Mouse (Mus musculus) limb, embryonic 14.5 days (tissue): ENCODE data around the gene Tceal5. TPM values are rescaled to one million over a fixed set of nuclear protein-coding genes. Genes with fewer than 3 reads are reported as not detected.

Experiments
- ATAC-seq: fragments of 200-750 bp; cut with Nextera tagmentation; 2 replicates; pipeline ENCODE4 v1.8.0; 2017; ENCODE audit warnings: low read depth, moderate number of reproducible peaks, moderate TSS enrichment; ENCODE audit not compliant: low FRiP score
- DNase-seq: peaks from one replicate; pipeline ENCODE4 v3.0.0-alpha.2; 2015; ENCODE audit warnings: low spot score
- H3K27ac ChIP-seq: fragments of 300-500 bp; sonication (generic); replicated peaks from 2 replicates; pipeline ENCODE4 v1.5.1; 2014; ENCODE audit warnings: low read depth, mild to moderate bottlenecking, low read length, moderate library complexity, mixed read lengths
- H3K27me3 ChIP-seq: fragments of 300-500 bp; sonication (generic); 2 replicates; pipeline ENCODE4 v1.6.1; 2014; ENCODE audit warnings: low read length, mixed read lengths; ENCODE audit not compliant: control insufficient read depth, insufficient read depth
- H3K36me3 ChIP-seq: fragments of 300-500 bp; sonication (generic); 2 replicates; pipeline ENCODE4 v1.6.1; 2014; ENCODE audit warnings: mild to moderate bottlenecking, low read length, moderate library complexity, mixed read lengths; ENCODE audit not compliant: control insufficient read depth, insufficient read depth
- H3K4me1 ChIP-seq: fragments of 300-500 bp; sonication (generic); 2 replicates; pipeline ENCODE4 v1.6.1; 2014; ENCODE audit warnings: antibody characterized with exemption, low read length, mixed read lengths; ENCODE audit not compliant: control insufficient read depth, insufficient read depth
- H3K4me2 ChIP-seq: fragments of 300-500 bp; sonication (generic); replicated peaks from 2 replicates; pipeline ENCODE4 v1.6.1; 2014; ENCODE audit warnings: low read depth, mild to moderate bottlenecking, low read length, moderate library complexity; ENCODE audit not compliant: severe bottlenecking
- H3K4me3 ChIP-seq: fragments of 300-500 bp; sonication (generic); replicated peaks from 2 replicates; pipeline ENCODE4 v1.5.1; 2014; ENCODE audit warnings: low read length
- H3K9ac ChIP-seq: fragments of 300-500 bp; sonication (generic); 2 replicates; pipeline ENCODE4 v1.6.1; 2014; ENCODE audit warnings: mild to moderate bottlenecking, low read depth, low read length, moderate library complexity; ENCODE audit not compliant: severe bottlenecking
- H3K9me3 ChIP-seq: fragments of 300-500 bp; sonication (generic); 2 replicates; pipeline ENCODE4 v1.6.1; 2016; ENCODE audit warnings: low read length; ENCODE audit not compliant: control insufficient read depth
- POLR2A ChIP-seq: fragments of 200-500 bp; IDR thresholded peaks from 2 replicates; pipeline ENCODE4 v1.8.0; 2012; ENCODE audit warnings: inconsistent platforms, mild to moderate bottlenecking, moderate library complexity, borderline replicate concordance; ENCODE audit not compliant: insufficient read depth, insufficient read length; ENCODE audit errors: extremely low read depth
- WGBS: fragments of 180-500 bp; shearing (Covaris S2); extraction: QIAGEN DNeasy Blood & Tissue Kit; methylation state at CpG from one replicate; pipeline ENCODE4 v1.1.7; 2014; 5-methylcytosine and 5-hydroxymethylcytosine counted together
- polyA plus RNA-seq, 2 experiments: library from polyadenylated mRNA; depleted of rRNA in 1 of 2; stranded (reverse) in 1 of 2; unstranded in 1 of 2; fragments of >200 nt; fragmentation: Nextera tagmentation in 1 of 2; extraction: Ambion mirVana in 1 of 2; gene quantifications; 2 replicates each; pipeline versions ENCODE4 v1.2.1 to v1.2.3; 2012 to 2014

Gene Tceal5
- polyA plus RNA-seq, 2 experiments = 5.6 to 25.8 TPM

DNA sequence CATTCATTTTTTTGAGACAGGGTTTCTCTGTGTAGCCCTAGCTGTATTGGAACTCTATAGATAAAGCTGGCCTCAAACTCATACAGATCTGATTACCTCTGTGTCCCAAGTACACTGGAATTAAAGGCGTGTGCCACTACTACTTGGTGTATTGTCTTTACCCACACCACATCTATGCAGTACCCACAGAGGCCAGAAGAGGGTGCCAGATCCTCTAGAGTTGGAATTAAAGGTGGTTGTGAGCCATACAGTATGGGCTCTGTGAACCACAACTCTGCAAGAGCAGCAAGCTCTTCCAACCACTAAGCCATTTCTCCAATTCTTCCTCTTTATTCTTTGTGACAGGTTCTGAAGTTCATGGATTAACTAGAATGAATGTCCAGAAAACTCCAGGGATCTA, 6.8 kb downstream of the Tceal5 start:
- Histone ChIP-seq H3K4me1 (no peaks in the 10 kb centered on the region), H3K36me3 (no peaks in the 10 kb centered on the region), H3K9me3 (no peaks in the 10 kb centered on the region), H3K27ac (no peak overlapping the region), H3K4me3 (no peak overlapping the region), H3K4me2 (no peak overlapping the region), H3K9ac (no peak overlapping the region), H3K27me3 (no peaks in the 10 kb centered on the region)
- 50% methylated on average over 1 of the region's 1 CpGs for WGBS
- ATAC-seq (no peak), DNase-seq (no peak)
- TF ChIP-seq POLR2A = no peak

DNA sequence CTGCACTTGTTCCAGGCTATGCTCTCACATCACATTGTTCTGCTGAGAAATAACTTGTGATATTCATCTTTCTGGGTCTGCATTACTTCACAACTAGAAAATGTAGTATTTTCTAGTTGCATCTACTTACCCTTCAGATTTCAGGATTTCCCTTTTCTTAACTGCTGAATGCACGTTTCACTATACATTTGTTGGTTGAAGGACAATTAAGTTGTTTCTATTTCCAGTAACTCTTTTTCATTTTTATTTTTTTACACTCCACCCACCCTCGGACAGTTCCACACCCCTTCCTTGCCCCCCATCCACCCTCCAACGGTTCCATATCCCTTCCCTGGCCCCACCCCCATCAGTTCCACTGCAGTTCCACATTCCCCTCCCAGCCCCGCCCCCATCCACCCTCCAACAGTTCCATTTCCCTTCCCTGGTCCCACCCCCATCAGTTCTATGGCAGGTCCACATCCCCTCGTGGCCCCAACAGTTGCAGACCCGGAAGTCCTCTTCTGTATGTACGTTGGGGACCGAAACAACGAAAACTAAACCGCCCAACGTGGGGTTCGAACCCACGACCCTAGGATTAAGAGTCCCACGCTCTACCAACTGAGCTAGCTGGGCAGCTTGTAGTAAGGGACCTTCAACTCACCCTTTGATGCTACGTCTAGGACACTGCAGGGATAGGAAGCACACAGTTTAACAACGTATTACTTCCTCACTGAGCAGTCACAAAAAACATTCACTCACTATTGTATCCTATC, 8.3 kb downstream of the Tceal5 start:
- Histone ChIP-seq H3K27ac (no peak overlapping the region), H3K9ac (no peak overlapping the region), H3K27me3 (no peaks in the 10 kb centered on the region), H3K4me1 (no peaks in the 10 kb centered on the region), H3K9me3 (no peaks in the 10 kb centered on the region), H3K36me3 (no peaks in the 10 kb centered on the region), H3K4me3 (no peak overlapping the region), H3K4me2 (no peak overlapping the region)
- TF ChIP-seq POLR2A = no peak
- ATAC-seq = no peak
- 76% methylated on average over 16 of the region's 16 CpGs for WGBS
- DNase-seq = no peak

GRCm38 (mm10) chrX:136183107-136183506, 20.6 kb downstream of the Tceal5 start:
- Histone ChIP-seq H3K4me3 (no peak overlapping the region), H3K4me1 (no peaks in the 10 kb centered on the region), H3K4me2 (no peak overlapping the region), H3K27ac (no peak overlapping the region), H3K9ac (no peak overlapping the region), H3K9me3 (no peaks in the 10 kb centered on the region), H3K36me3 (no peaks in the 10 kb centered on the region), H3K27me3 (no peaks in the 10 kb centered on the region)
- TF ChIP-seq POLR2A = no peak
- DNase-seq (no peak), ATAC-seq (no peak)
- WGBS = 85% methylated on average over 1 of the region's 1 CpGs

GRCm38 (mm10) chrX:136180897-136181553, 22.7 kb downstream of the Tceal5 start:
- Histone ChIP-seq H3K36me3 (no peaks in the 10 kb centered on the region), H3K4me1 (no peaks in the 10 kb centered on the region), H3K9ac (no peak overlapping the region), H3K4me2 (no peak overlapping the region), H3K27me3 (no peaks in the 10 kb centered on the region), H3K9me3 (no peaks in the 10 kb centered on the region), H3K4me3 (no peak overlapping the region), H3K27ac (no peak overlapping the region)
- no peak for ATAC-seq
- no peak for TF ChIP-seq POLR2A
- DNase-seq = no peak
- 23% methylated on average over 11 of the region's 11 CpGs for WGBS

DNA sequence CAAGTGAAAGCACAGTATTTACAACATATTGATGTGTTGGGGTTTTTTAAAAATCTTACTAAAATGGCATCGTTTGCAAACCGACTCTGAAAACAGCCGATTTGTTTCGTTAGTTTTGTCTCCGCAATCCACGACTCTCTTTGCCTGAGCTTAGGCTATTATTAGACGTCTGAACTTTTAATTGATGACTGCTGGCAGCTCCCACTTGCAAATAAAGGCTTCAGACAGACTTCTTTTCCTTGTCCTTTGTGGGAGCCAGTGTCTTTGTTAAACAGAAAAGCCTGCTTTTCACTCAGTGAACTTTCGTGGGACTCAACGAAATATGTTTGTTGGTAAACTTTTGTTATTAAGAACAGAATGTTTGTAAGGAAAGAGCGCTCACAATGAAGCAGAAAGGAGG, 30.9 kb downstream of the Tceal5 start:
- H3K27ac ChIP-seq = peak overlapping the region; percentile 67; the same call in 1 of the 2 replicates
- DNase-seq = peak; percentile 9
- peak overlapping the region; percentile 55 for H3K4me3 ChIP-seq
- H3K9ac ChIP-seq = peak overlapping the region; percentile 43; the same call in 1 of the 2 replicates
- H3K9me3 ChIP-seq = no peaks in the 10 kb centered on the region
- no peaks in the 10 kb centered on the region for H3K27me3 ChIP-seq
- 32% methylated on average over 10 of the region's 10 CpGs for WGBS
- no peak for ATAC-seq
- no peak for TF ChIP-seq POLR2A
- peaks cover 8% of the 10 kb centered on the region; the same call in 1 of the 2 replicates for H3K36me3 ChIP-seq
- no peaks in the 10 kb centered on the region for H3K4me1 ChIP-seq
- H3K4me2 ChIP-seq = peak overlapping the region; percentile 48
